Mouse (Mus musculus): ENCODE measurements around the gene Angpt4. TPM values are rescaled to one million over a fixed set of nuclear protein-coding genes. Genes with fewer than 3 reads are reported as not detected.

Angpt4 gene
- polyA plus RNA-seq, 1 experiment from 2014 or later: 0.27 TPM

DNA sequence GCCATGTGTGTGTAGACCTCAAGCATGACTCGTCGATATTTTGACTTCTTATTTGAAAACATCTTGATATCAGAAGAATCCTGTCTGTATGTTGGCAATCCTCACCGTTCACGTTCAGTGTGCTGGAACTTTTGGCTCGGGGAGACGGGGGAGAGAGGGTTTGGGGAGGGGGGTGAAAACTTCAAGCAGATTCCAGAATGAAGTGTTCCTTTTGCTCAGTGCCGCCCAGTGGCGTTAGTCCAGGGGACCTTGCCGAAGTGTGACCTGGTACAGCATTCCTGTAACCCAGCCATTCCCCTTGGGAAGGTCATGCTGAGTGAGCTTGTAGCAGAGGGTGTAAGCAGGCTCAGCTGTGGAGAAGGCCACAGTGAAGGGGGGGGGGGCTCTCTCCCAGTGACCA, 8.1 kb downstream of the Angpt4 start:
- H3K9me3 ChIP-seq: no peaks in the 10 kb centered on the region
- 64% methylated on average over 9 of the region's 9 CpGs for whole genome bisulfite sequencing
- no peak overlapping the region for H3K4me3 ChIP-seq
- H3K4me1 ChIP-seq: peaks cover 59% of the 10 kb centered on the region
- no peaks in the 10 kb centered on the region for H3K36me3 ChIP-seq (replicated peaks)
- H3K27me3 ChIP-seq (replicated peaks; ENCODE audit: low read depth, poor library complexity, severe bottlenecking): 0 out of 2 replicates have a peak, but pooled peaks cover under 1% of the 10 kb centered on the region
- no peak for DNase-seq (ENCODE audit: low spot score)
- no peak overlapping the region for H3K27ac ChIP-seq (replicated peaks)

DNA sequence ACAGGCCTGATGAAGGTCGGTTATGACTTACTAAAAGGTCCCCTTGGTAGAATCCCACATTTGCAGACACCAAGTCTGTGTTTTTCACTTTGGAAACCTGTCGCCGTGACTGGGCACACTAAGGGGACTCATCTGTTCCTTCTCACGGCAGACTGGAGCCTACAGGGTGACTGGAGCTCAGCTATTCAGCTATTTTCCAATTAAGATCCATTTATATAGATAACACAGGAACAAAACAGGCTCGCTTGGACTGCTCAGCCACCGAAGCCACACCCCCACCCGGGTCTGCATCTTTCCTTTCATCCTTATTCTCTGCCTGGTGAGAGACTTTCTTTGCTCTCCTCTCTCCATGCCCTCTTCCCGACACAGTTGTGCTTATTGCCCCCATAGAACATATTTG, 10.1 kb downstream of the Angpt4 start:
- Histone ChIP-seq H3K4me3 (no peak overlapping the region), H3K9me3 (no peaks in the 10 kb centered on the region), H3K27ac (replicated peaks) (peak overlapping the region; percentile 72), H3K36me3 (replicated peaks) (no peaks in the 10 kb centered on the region), H3K4me1 (peaks cover 56% of the 10 kb centered on the region), H3K27me3 (replicated peaks; ENCODE audit: low read depth, poor library complexity, severe bottlenecking) (peaks cover 3% of the 10 kb centered on the region; the same call in 1 of the 2 replicates)
- 54% methylated on average over 8 of the region's 8 CpGs for WGBS
- peak; percentile 34 for DNase-seq (ENCODE audit: low spot score)

- H3K27me3 ChIP-seq (replicated peaks; ENCODE audit: low read depth, poor library complexity, severe bottlenecking): peaks cover 3% of the 10 kb centered on the region; the same call in 1 of the 2 replicates
- peaks cover 50% of the 10 kb centered on the region for H3K4me1 ChIP-seq
- H3K4me3 ChIP-seq: no peak overlapping the region
- H3K9me3 ChIP-seq: no peaks in the 10 kb centered on the region
- peak overlapping the region; percentile 72 for H3K27ac ChIP-seq (replicated peaks)
- peak; percentile 78 for DNase-seq (ENCODE audit: low spot score)
- 28% methylated on average over 4 of the region's 4 CpGs for WGBS
- H3K36me3 ChIP-seq (replicated peaks): no peaks in the 10 kb centered on the region
These were observed 10.6 kb downstream of the Angpt4 start for GRCm38 (mm10) chr2:151921596-151921995.

GRCm38 (mm10) chr2:151924276-151924675, 13.3 kb downstream of the Angpt4 start:
- 80% methylated on average over 7 of the region's 7 CpGs for WGBS
- no peak for DNase-seq (ENCODE audit: low spot score)
- no peaks in the 10 kb centered on the region for H3K36me3 ChIP-seq (replicated peaks)
- H3K4me1 ChIP-seq: peaks cover 42% of the 10 kb centered on the region
- H3K27ac ChIP-seq (replicated peaks): no peak overlapping the region; the same call in 1 of the 2 replicates
- no peak overlapping the region for H3K4me3 ChIP-seq
- no peaks in the 10 kb centered on the region for H3K9me3 ChIP-seq
- peaks cover 8% of the 10 kb centered on the region; the same call in 1 of the 2 replicates for H3K27me3 ChIP-seq (replicated peaks; ENCODE audit: low read depth, poor library complexity, severe bottlenecking)

- DNase-seq (ENCODE audit: low spot score): no peak
- Histone ChIP-seq H3K27ac (replicated peaks) (no peak overlapping the region), H3K27me3 (replicated peaks; ENCODE audit: low read depth, poor library complexity, severe bottlenecking) (peaks cover 8% of the 10 kb centered on the region; the same call in 1 of the 2 replicates), H3K4me3 (no peak overlapping the region), H3K9me3 (no peaks in the 10 kb centered on the region), H3K4me1 (peaks cover 31% of the 10 kb centered on the region), H3K36me3 (replicated peaks) (no peaks in the 10 kb centered on the region)
- 64% methylated on average over 4 of the region's 4 CpGs for WGBS
These were observed 14.7 kb downstream of the Angpt4 start for GRCm38 (mm10) chr2:151925715-151926114.

GRCm38 (mm10) chr2:151927103-151927502, 16.1 kb downstream of the Angpt4 start:
- no peaks in the 10 kb centered on the region for H3K36me3 ChIP-seq (replicated peaks)
- peaks cover 13% of the 10 kb centered on the region; the same call in 1 of the 2 replicates for H3K27me3 ChIP-seq (replicated peaks; ENCODE audit: low read depth, poor library complexity, severe bottlenecking)
- no peaks in the 10 kb centered on the region for H3K9me3 ChIP-seq
- H3K27ac ChIP-seq (replicated peaks): no peak overlapping the region
- DNase-seq (ENCODE audit: low spot score): no peak
- no peak overlapping the region for H3K4me3 ChIP-seq
- H3K4me1 ChIP-seq: peaks cover 18% of the 10 kb centered on the region
- WGBS: 90% methylated on average over 11 of the region's 11 CpGs

GRCm38 (mm10) chr2:151930389-151931074, 19.5 kb downstream of the Angpt4 start:
- WGBS: 35% methylated on average over 7 of the region's 7 CpGs
- Histone ChIP-seq H3K4me3 (no peak overlapping the region), H3K27me3 (replicated peaks; ENCODE audit: low read depth, poor library complexity, severe bottlenecking) (peaks cover 14% of the 10 kb centered on the region; the same call in 1 of the 2 replicates), H3K9me3 (no peaks in the 10 kb centered on the region), H3K36me3 (replicated peaks) (no peaks in the 10 kb centered on the region), H3K4me1 (peaks cover 9% of the 10 kb centered on the region), H3K27ac (replicated peaks) (no peak overlapping the region)
- peak; percentile 87 for DNase-seq (ENCODE audit: low spot score)

GRCm38 (mm10) chr2:151937893-151938292, 26.9 kb downstream of the Angpt4 start:
- Histone ChIP-seq H3K4me3 (no peak overlapping the region), H3K27me3 (replicated peaks; ENCODE audit: low read depth, poor library complexity, severe bottlenecking) (peaks cover 12% of the 10 kb centered on the region), H3K9me3 (no peaks in the 10 kb centered on the region), H3K4me1 (peaks cover 10% of the 10 kb centered on the region), H3K36me3 (replicated peaks) (no peaks in the 10 kb centered on the region), H3K27ac (replicated peaks) (no peak overlapping the region)
- 71% methylated on average over 3 of the region's 3 CpGs for WGBS
- DNase-seq (ENCODE audit: low spot score): peak; percentile 42

GRCm38 (mm10) chr2:151938780-151939200, 27.8 kb downstream of the Angpt4 start:
- Histone ChIP-seq H3K36me3 (replicated peaks) (no peaks in the 10 kb centered on the region), H3K4me3 (no peak overlapping the region), H3K9me3 (no peaks in the 10 kb centered on the region), H3K27me3 (replicated peaks; ENCODE audit: low read depth, poor library complexity, severe bottlenecking) (peaks cover 12% of the 10 kb centered on the region), H3K4me1 (peaks cover 10% of the 10 kb centered on the region), H3K27ac (replicated peaks) (no peak overlapping the region)
- WGBS: 75% methylated on average over 11 of the region's 11 CpGs
- no peak for DNase-seq (ENCODE audit: low spot score)

- DNase-seq (ENCODE audit: low spot score): no peak
- H3K27me3 ChIP-seq (replicated peaks; ENCODE audit: low read depth, poor library complexity, severe bottlenecking): peaks cover 12% of the 10 kb centered on the region
- H3K4me1 ChIP-seq: peaks cover 10% of the 10 kb centered on the region
- no peaks in the 10 kb centered on the region for H3K9me3 ChIP-seq
- H3K27ac ChIP-seq (replicated peaks): no peak overlapping the region
- no peak overlapping the region for H3K4me3 ChIP-seq
- WGBS: 86% methylated on average over 5 of the region's 5 CpGs
- no peaks in the 10 kb centered on the region for H3K36me3 ChIP-seq (replicated peaks)
These were observed 28.8 kb downstream of the Angpt4 start for GRCm38 (mm10) chr2:151939651-151940420.

DNA sequence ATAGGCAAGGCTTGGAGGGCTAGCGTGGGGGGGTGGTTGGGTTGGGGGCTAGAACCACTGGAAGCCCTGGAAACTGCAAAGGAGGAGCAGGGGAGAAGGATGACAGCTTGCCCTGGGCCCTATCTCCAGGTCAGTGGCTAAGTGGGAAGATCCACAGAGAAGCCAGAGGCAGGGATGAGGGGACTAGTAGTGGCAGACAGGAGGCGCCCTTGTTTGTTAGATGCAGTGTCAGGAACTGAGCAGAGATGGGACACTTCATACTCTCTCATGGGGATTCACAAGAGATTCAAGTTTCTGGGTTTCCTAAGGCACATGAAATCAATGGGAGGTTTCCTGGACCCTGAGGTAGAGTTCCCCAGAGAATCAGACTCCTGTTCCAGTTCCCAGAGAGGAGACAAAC, 30.3 kb downstream of the Angpt4 start:
- Histone ChIP-seq H3K27me3 (replicated peaks; ENCODE audit: low read depth, poor library complexity, severe bottlenecking) (peaks cover 9% of the 10 kb centered on the region; the same call in 1 of the 2 replicates), H3K27ac (replicated peaks) (no peak overlapping the region), H3K9me3 (no peaks in the 10 kb centered on the region), H3K4me3 (no peak overlapping the region), H3K4me1 (peaks cover 10% of the 10 kb centered on the region), H3K36me3 (replicated peaks) (no peaks in the 10 kb centered on the region)
- 25% methylated on average over 2 of the region's 2 CpGs for WGBS
- DNase-seq (ENCODE audit: low spot score): no peak

- WGBS: 73% methylated on average over 2 of the region's 2 CpGs
- no peaks in the 10 kb centered on the region for H3K36me3 ChIP-seq (replicated peaks)
- no peak for DNase-seq (ENCODE audit: low spot score)
These were observed 33.1 kb downstream of the Angpt4 start for GRCm38 (mm10) chr2:151944106-151944505.

More at GRCm38 (mm10) chr2:151944106-151944505, 33.1 kb downstream of the Angpt4 start:
- no peaks in the 10 kb centered on the region for H3K4me1 ChIP-seq
- peaks cover 5% of the 10 kb centered on the region; the same call in 1 of the 2 replicates for H3K27me3 ChIP-seq (replicated peaks; ENCODE audit: low read depth, poor library complexity, severe bottlenecking)
- no peak overlapping the region for H3K4me3 ChIP-seq
- H3K9me3 ChIP-seq: no peaks in the 10 kb centered on the region
- no peak overlapping the region for H3K27ac ChIP-seq (replicated peaks)

All from embryonic facial prominence, embryonic 10.5 days (tissue).